ENCODE assay signal across 11 mouse cellular contexts in the genomic region with DNA sequence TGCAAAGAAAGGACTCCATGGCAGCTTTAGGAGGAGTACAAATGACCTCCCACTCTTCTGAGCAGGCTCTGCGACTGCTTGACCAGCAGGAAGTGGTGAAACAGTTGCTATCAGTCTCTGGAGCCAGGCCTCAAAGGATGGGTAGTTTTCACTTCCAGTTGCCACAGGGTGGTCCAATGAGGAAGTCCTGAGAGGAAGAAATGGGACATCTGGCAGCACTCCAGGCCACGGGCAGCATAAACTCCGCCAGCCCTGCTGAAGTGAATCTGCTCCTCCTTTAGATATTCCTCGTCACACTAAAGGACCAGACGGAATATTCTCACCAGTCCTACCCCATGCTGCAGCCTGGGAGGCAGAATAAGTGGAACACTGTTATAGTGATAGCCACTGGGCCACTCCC. TPM values are rescaled to one million over a fixed set of nuclear protein-coding genes. Genes with fewer than 3 reads are reported as not detected.
DNase-seq lines count a peak whose midpoint lies in the region; ATAC-seq and TF ChIP-seq lines count a peak whose summit lies in the region.
"Had no signal": no experiment of that assay in that cellular context is flagged by ENCODE, and none has a peak within 500 bp of the region (broad histone marks: within the 10 kb centered on the region; RNA-seq: fewer than 3 reads in every experiment).

No protein-coding gene starts in this region.

- H3K4me2 ChIP-seq in hindbrain, postnatal 0 days (ENCODE audit: low read depth, low read length): no peak overlapping the region
- no peak overlapping the region for H3K4me2 ChIP-seq in hindbrain, embryonic 16.5 days (ENCODE audit: low read length)
- no peak overlapping the region for H3K4me2 ChIP-seq in neural tube, embryonic 15.5 days

- peak; percentile 15 for DNase-seq in hindbrain, postnatal 0 days (ENCODE audit: low spot score)
- DNase-seq in urinary bladder, postnatal 14 days (ENCODE audit: low spot score): peak; percentile 22
- no peak for DNase-seq in urinary bladder, adult 18-20 months (ENCODE audit: low spot score in 2 of 2)
- peak; percentile 50 to 60 for DNase-seq in kidney, postnatal 4 days
- DNase-seq in thymus, postnatal 4 days: peak; percentile 22
- DNase-seq in cerebellum, adult 2 months: no peak

- no peak for ATAC-seq in hindbrain, postnatal 0 days
- no peak for ATAC-seq in hindbrain, embryonic 16.5 days
- ATAC-seq in neural tube, embryonic 15.5 days (ENCODE audit: low FRiP score): no peak

- peaks cover 12% of the 10 kb centered on the region for H3K36me3 ChIP-seq in hindbrain, postnatal 0 days (ENCODE audit: insufficient read depth, low read length)
- H3K36me3 ChIP-seq in hindbrain, embryonic 16.5 days (ENCODE audit: control insufficient read depth, insufficient read depth, low read length): peaks cover 10% of the 10 kb centered on the region; the same call in 1 of the 2 replicates
- peaks cover 26% of the 10 kb centered on the region for H3K36me3 ChIP-seq in neural tube, embryonic 15.5 days

- H3K27me3 ChIP-seq in hindbrain, postnatal 0 days (ENCODE audit: insufficient read depth, low read length): no peaks in the 10 kb centered on the region
- H3K27me3 ChIP-seq in hindbrain, embryonic 16.5 days (replicated peaks; ENCODE audit: control insufficient read depth, insufficient read depth, low read length): no peaks in the 10 kb centered on the region
- H3K27me3 ChIP-seq in cerebellum, adult 2 months (ENCODE audit: control insufficient read depth, insufficient read depth, low read length): no peaks in the 10 kb centered on the region
- no peaks in the 10 kb centered on the region for H3K27me3 ChIP-seq in neural tube, embryonic 15.5 days (replicated peaks)

- no peak overlapping the region for H3K4me3 ChIP-seq in hindbrain, postnatal 0 days (ENCODE audit: low read length)
- H3K4me3 ChIP-seq in hindbrain, embryonic 16.5 days (ENCODE audit: low read length): no peak overlapping the region
- H3K4me3 ChIP-seq in cerebellum, adult 2 months (replicated peaks; ENCODE audit: insufficient read depth, low read depth, low read length): no peak overlapping the region
- H3K4me3 ChIP-seq in neural tube, embryonic 15.5 days (replicated peaks): no peak overlapping the region

- no peaks in the 10 kb centered on the region for H3K9me3 ChIP-seq in hindbrain, postnatal 0 days (ENCODE audit: low read length)
- H3K9me3 ChIP-seq in hindbrain, embryonic 16.5 days (ENCODE audit: control insufficient read depth, low read length): no peaks in the 10 kb centered on the region
- no peaks in the 10 kb centered on the region for H3K9me3 ChIP-seq in neural tube, embryonic 15.5 days (replicated peaks)

- TF ChIP-seq CTCF in hindbrain, postnatal 0 days (IDR thresholded peaks at IDR 0.05; ENCODE audit: low read depth): no peak
- no peak for TF ChIP-seq CTCF in cerebellum, adult 2 months (IDR thresholded peaks at IDR 0.05; ENCODE audit: borderline replicate concordance, insufficient read depth, low read depth, low read length)

- 72% methylated on average over 5 of the region's 5 CpGs for WGBS in hindbrain, postnatal 0 days
- 80% methylated on average over 5 of the region's 5 CpGs for WGBS in hindbrain, embryonic 16.5 days
- 32% methylated on average over 5 of the region's 5 CpGs for WGBS in cerebellum, adult 2 months
- 84% methylated on average over 5 of the region's 5 CpGs for WGBS in neural tube, embryonic 15.5 days

- H3K27ac ChIP-seq in hindbrain, postnatal 0 days: no peak overlapping the region
- no peak overlapping the region for H3K27ac ChIP-seq in hindbrain, embryonic 16.5 days (ENCODE audit: low read depth, low read length)
- no peak overlapping the region for H3K27ac ChIP-seq in cerebellum, adult 2 months (ENCODE audit: insufficient read depth, low read length)
- no peak overlapping the region for H3K27ac ChIP-seq in neural tube, embryonic 15.5 days (replicated peaks)

- no peaks in the 10 kb centered on the region for H3K4me1 ChIP-seq in hindbrain, postnatal 0 days (ENCODE audit: insufficient read depth, low read length)
- no peaks in the 10 kb centered on the region for H3K4me1 ChIP-seq in hindbrain, embryonic 16.5 days (ENCODE audit: control insufficient read depth, insufficient read depth, low read depth, low read length)
- H3K4me1 ChIP-seq in cerebellum, adult 2 months (ENCODE audit: control insufficient read depth, insufficient read depth, low read length): 0 out of 2 replicates have a peak, but pooled peaks cover 3% of the 10 kb centered on the region
- H3K4me1 ChIP-seq in neural tube, embryonic 15.5 days: no peaks in the 10 kb centered on the region

- no peak for TF ChIP-seq POLR2A in cerebellum, adult 2 months (IDR thresholded peaks at IDR 0.05; ENCODE audit: borderline replicate concordance, insufficient read depth, low read length)

- H3K9ac ChIP-seq in hindbrain, postnatal 0 days (replicated peaks; ENCODE audit: low read length): no peak overlapping the region
- no peak overlapping the region for H3K9ac ChIP-seq in hindbrain, embryonic 16.5 days (ENCODE audit: low read depth, low read length)
- no peak overlapping the region for H3K9ac ChIP-seq in neural tube, embryonic 15.5 days (replicated peaks)

RNA-seq across cellular contexts. Expression of a gene that starts 32.3 kb away (rescaled TPM):
- total RNA-seq in hindbrain, postnatal 0 days (2014; rRNA removed): not detected in 2 replicates
- polyA plus RNA-seq in hindbrain, postnatal 0 days (2015; fragmentation: Nextera tagmentation; extraction: Ambion mirVana): not detected in 2 replicates
- polyA plus RNA-seq in hindbrain, embryonic 16.5 days (2015; fragmentation: Nextera tagmentation; extraction: Ambion mirVana): not detected in 2 replicates
- not detected in 2 replicates for polyA plus RNA-seq in cerebellum, adult 2 months (2012; rRNA removed)
- polyA plus RNA-seq in neural tube, embryonic 15.5 days (2015; fragmentation: Nextera tagmentation; extraction: Ambion mirVana): not detected in 2 replicates
- total RNA-seq: left cerebral cortex, postnatal 14 days had no signal
- polyA plus RNA-seq: neural tube, embryonic 11.5 days; testis, adult 2 months had no signal

Comparison
In these comparisons a context has a peak if more than half of its experiments do, and no peak if none do; other contexts are left out.
1. DNase-seq: peak in hindbrain, postnatal 0 days (single experiment), urinary bladder, postnatal 14 days (single experiment), kidney, postnatal 4 days (2 of 2) and thymus, postnatal 4 days (single experiment); none in urinary bladder, adult 18-20 months (0 of 2) and cerebellum, adult 2 months (0 of 2).